Mouse (Mus musculus) heart, embryonic 15.5 days (tissue): ENCODE results near the gene Sspo. TPM values are rescaled to one million over a fixed set of nuclear protein-coding genes. Genes with fewer than 3 reads are reported as not detected.

Source experiments
- ATAC-seq: fragments of 200-750 bp; cut with Nextera tagmentation; replicated peaks from 2 replicates; pipeline ENCODE4 v1.8.0; 2017; ENCODE audit warnings: low read depth, moderate TSS enrichment; ENCODE audit not compliant: insufficient number of reproducible peaks, insufficient read depth, low FRiP score
- H3K27ac ChIP-seq: fragments of 300-500 bp; sonication (generic); 2 replicates; pipeline ENCODE4 v1.5.1; 2015; ENCODE audit warnings: mild to moderate bottlenecking, inconsistent platforms
- H3K27me3 ChIP-seq: fragments of 300-500 bp; sonication (generic); 2 replicates; pipeline ENCODE4 v1.6.1; 2015; ENCODE audit warnings: inconsistent platforms
- H3K36me3 ChIP-seq: fragments of 300-500 bp; sonication (generic); 2 replicates; pipeline ENCODE4 v1.6.1; 2015; ENCODE audit warnings: mild to moderate bottlenecking, inconsistent platforms
- H3K4me1 ChIP-seq: fragments of 300-500 bp; sonication (generic); replicated peaks from 2 replicates; pipeline ENCODE4 v1.6.1; 2015; ENCODE audit warnings: inconsistent platforms
- H3K4me2 ChIP-seq: fragments of 300-500 bp; sonication (generic); 2 replicates; pipeline ENCODE4 v1.6.1; 2015; ENCODE audit warnings: inconsistent platforms, mild to moderate bottlenecking, moderate library complexity
- H3K4me3 ChIP-seq: fragments of 300-500 bp; sonication (generic); 2 replicates; pipeline ENCODE4 v1.5.1; 2015; ENCODE audit warnings: mild to moderate bottlenecking, inconsistent platforms
- H3K9ac ChIP-seq: fragments of 300-500 bp; sonication (generic); 2 replicates; pipeline ENCODE4 v1.6.1; 2015; ENCODE audit warnings: mild to moderate bottlenecking, inconsistent platforms
- H3K9me3 ChIP-seq: fragments of 300-500 bp; sonication (generic); replicated peaks from 2 replicates; pipeline ENCODE4 v1.6.1; 2016; ENCODE audit warnings: inconsistent platforms
- WGBS: fragments of 180-500 bp; shearing (Covaris S2); methylation state at CpG from one replicate; pipeline ENCODE4 v1.1.7; 2015; ENCODE audit warnings: mixed read lengths; 5-methylcytosine and 5-hydroxymethylcytosine counted together
- microRNA-seq: library from miRNA; unstranded; fragments of <30 nt; microRNA quantifications from one replicate; pipeline ENCODE4, GENCODE M21; 2016
- polyA plus RNA-seq: library from polyadenylated mRNA; unstranded; fragments of >200 nt; fragmentation: Nextera tagmentation; extraction: Ambion mirVana; gene quantifications from 2 replicates; pipeline ENCODE4 v1.2.1, GENCODE M21; 2015

Gene Sspo
- polyA plus RNA-seq, 1 experiment from 2014 or later: 0.16 TPM

DNA sequence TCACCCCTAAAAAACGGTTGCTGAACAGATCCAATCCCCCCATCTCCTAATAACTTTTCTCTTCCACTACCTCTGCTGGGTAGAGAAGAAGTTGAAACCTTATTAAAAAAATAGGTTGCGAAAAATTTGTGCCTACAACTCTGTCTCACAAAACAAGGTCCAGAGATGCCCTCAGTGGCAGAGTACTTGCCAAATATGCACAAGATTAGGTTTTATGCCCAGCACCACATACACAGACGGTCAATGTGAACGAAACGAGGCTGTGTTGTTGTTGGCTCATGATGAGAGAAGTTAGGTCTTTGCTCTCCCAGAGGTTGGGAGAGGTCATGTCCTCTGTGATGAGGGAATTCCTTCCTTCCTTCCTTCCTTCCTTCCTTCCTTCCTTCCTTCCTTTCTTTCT lies 97.2 kb downstream of the Sspo start:
- Histone ChIP-seq H3K36me3 (no peaks in the 10 kb centered on the region), H3K4me1 (no peaks in the 10 kb centered on the region; the same call in 1 of the 2 replicates), H3K9me3 (no peaks in the 10 kb centered on the region), H3K27ac (no peak overlapping the region), H3K9ac (no peak overlapping the region), H3K4me2 (no peak overlapping the region), H3K4me3 (no peak overlapping the region), H3K27me3 (no peaks in the 10 kb centered on the region)
- 62% methylated on average over 5 of the region's 5 CpGs for WGBS
- no peak for ATAC-seq

DNA sequence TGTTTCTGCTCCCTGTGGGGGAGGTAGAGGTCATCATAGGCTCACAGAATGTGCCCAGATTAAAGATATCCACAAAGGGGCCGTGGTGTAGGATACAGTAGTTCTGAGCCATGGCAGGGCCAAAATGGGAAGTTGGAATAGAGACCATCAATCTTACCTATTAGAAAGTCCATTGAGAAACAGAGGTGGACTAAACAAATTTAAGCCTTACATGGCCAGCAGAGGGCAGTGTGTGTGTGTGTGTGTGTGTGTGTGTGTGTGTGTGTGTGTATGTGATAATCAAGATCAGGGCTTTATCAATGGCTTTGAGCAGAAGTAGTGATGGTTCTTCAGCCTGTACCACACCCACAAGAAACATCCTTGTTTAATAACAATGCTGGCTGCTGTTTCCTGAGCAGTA lies 98.2 kb downstream of the Sspo start:
- H3K9me3 ChIP-seq: no peaks in the 10 kb centered on the region
- H3K4me3 ChIP-seq: no peak overlapping the region
- no peak overlapping the region for H3K4me2 ChIP-seq
- 27% methylated on average over 1 of the region's 1 CpGs for WGBS
- no peak for ATAC-seq
- H3K9ac ChIP-seq: no peak overlapping the region
- no peak overlapping the region for H3K27ac ChIP-seq
- no peaks in the 10 kb centered on the region; the same call in 1 of the 2 replicates for H3K4me1 ChIP-seq
- no peaks in the 10 kb centered on the region for H3K27me3 ChIP-seq
- H3K36me3 ChIP-seq: no peaks in the 10 kb centered on the region

DNA sequence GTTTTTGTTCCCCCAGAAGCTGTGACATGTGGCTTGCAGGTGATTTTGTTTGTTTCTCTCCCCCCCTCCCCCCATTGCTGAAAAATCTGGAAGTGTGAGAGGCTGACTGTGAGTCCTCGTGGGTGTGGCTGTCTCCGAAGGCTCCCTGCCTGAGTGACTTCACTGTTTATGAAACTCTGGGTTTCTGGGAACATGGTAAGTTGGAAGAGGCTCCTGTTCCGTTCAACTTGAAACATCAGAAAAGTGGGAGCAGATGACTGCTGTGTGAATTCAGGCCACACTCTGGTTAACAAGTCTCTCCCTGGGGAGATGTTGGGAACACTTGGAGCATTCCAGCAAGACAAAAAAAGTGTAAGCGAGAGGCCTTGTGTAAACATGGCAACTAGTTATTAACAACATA lies 98.8 kb downstream of the Sspo start:
- no peak overlapping the region for H3K4me3 ChIP-seq
- H3K27ac ChIP-seq: no peak overlapping the region
- H3K36me3 ChIP-seq: no peaks in the 10 kb centered on the region
- 59% methylated on average over 4 of the region's 4 CpGs for WGBS
- H3K27me3 ChIP-seq: no peaks in the 10 kb centered on the region
- H3K4me1 ChIP-seq: no peaks in the 10 kb centered on the region; the same call in 1 of the 2 replicates
- H3K4me2 ChIP-seq: no peak overlapping the region
- H3K9me3 ChIP-seq: no peaks in the 10 kb centered on the region
- no peak for ATAC-seq
- H3K9ac ChIP-seq: no peak overlapping the region

DNA sequence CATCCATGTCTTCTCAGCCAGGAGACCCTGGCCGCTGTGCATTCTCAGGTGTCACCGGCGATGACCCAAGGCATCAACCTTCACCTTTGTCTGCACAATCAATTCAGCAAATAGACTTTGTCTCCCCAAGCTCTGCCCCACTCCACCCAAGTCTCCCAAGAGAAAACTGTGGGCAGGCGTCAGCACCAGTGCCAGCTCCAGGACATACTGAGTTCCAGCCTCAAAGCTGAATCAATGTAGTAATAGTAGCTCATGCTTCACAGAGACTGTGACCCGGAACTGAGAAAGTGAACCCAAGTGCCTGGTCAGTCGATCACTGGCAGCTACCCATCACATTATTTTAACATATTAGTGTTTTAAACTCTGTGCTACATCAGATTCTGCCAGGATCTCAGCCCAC lies 100.3 kb downstream of the Sspo start:
- Histone ChIP-seq H3K4me3 (no peak overlapping the region), H3K36me3 (no peaks in the 10 kb centered on the region), H3K27me3 (no peaks in the 10 kb centered on the region), H3K4me1 (no peaks in the 10 kb centered on the region), H3K9ac (no peak overlapping the region), H3K9me3 (no peaks in the 10 kb centered on the region), H3K4me2 (no peak overlapping the region), H3K27ac (no peak overlapping the region)
- no peak for ATAC-seq
- WGBS: 76% methylated on average over 6 of the region's 6 CpGs

Small RNAs within 50 kb of the gene (microRNA-seq; reads per million reads assigned to microRNA genes)
- gene Gm24325: not detected

Other genes with a start within 250 kb of the Sspo start
- gene Krba1, start 52.6 kb upstream of the Sspo start, polyA plus RNA-seq: 15.4 and 18.6 TPM in 2 replicates
- gene Zfp467, start 2.4 kb upstream of the Sspo start, polyA plus RNA-seq: 18.5 and 20.4 TPM in 2 replicates
- gene Atp6v0e2, start 89.4 kb downstream of the Sspo start, polyA plus RNA-seq: 17.5 and 18.6 TPM in 2 replicates
- gene Lrrc61, start 106.6 kb downstream of the Sspo start, polyA plus RNA-seq: 6.0 and 7.0 TPM in 2 replicates
- 50.4 and 53.8 TPM in 2 replicates for gene Rarres2, start 124.6 kb downstream of the Sspo start, polyA plus RNA-seq
- 0.70 TPM in 1 of 2 replicates, not detected in the other for gene Gm45021, start 141.4 kb downstream of the Sspo start, polyA plus RNA-seq
- 23.4 and 28.1 TPM in 2 replicates for gene Repin1, start 145.7 kb downstream of the Sspo start, polyA plus RNA-seq
- not detected in 2 replicates for gene Gm44965, start 145.7 kb downstream of the Sspo start, polyA plus RNA-seq
- gene Zfp775, start 153.8 kb downstream of the Sspo start, polyA plus RNA-seq: 5.7 and 7.3 TPM in 2 replicates
- 0.94 and 1.0 TPM in 2 replicates for gene AI854703, start 178.5 kb downstream of the Sspo start, polyA plus RNA-seq
- gene Gimap8, start 199.0 kb downstream of the Sspo start, polyA plus RNA-seq: 1.6 and 1.7 TPM in 2 replicates
- gene Gimap9, start 227.9 kb downstream of the Sspo start, polyA plus RNA-seq: 7.9 and 10.3 TPM in 2 replicates
- gene Gimap4, start 236.3 kb downstream of the Sspo start, polyA plus RNA-seq: 23.5 and 27.1 TPM in 2 replicates